Mouse (Mus musculus) layer of hippocampus, postnatal 14 days (tissue): ENCODE data around the gene Fbxw11. TPM values are rescaled to one million over a fixed set of nuclear protein-coding genes. Genes with fewer than 3 reads are reported as not detected.
"Not testable (repeated sequence)": the region's sequence is repeated elsewhere in the genome, so short reads cannot be mapped to it uniquely, and the experiment has no call there.

Source experiments
- DNase-seq, 2 experiments: peaks; one replicate each; pipeline ENCODE4 v3.0.0; 2021 to 2022; ENCODE audit warnings: low spot score in 2 of 2, mixed read lengths in 1 of 2
- long read RNA-seq, 2 experiments: library from polyadenylated mRNA; stranded (forward); transcript quantifications; one replicate each; pipeline ENCODE4 v2.0.0; 2021
- total RNA-seq, 2 experiments: library from RNA; stranded (reverse); gene quantifications; 2 replicates each; pipeline ENCODE4 v1.2.3; 2021

Gene Fbxw11
- total RNA-seq: 100 to 1,000 TPM; 130 to 137 TPM
- long read RNA-seq, experiment 1, full-length matches to known transcripts: 16 of 44 reads
- long read RNA-seq, experiment 1, partial matches to known transcripts: 9 of 44 reads
- long read RNA-seq, experiment 1, other reads (novel, unspliced or antisense): 19 of 44 reads
- long read RNA-seq, experiment 2, full-length matches to known transcripts: 6 of 41 reads
- long read RNA-seq, experiment 2, partial matches to known transcripts: 18 of 41 reads
- long read RNA-seq, experiment 2, other reads (novel, unspliced or antisense): 17 of 41 reads

GRCm38 (mm10) chr11:32642249-32642876 lies at the start of gene Fbxw11:
Gene Fbxw11, plus strand, starts transcription at chr11:32642724.
- peak; percentile 96 to 98 for DNase-seq

- DNase-seq: no peak
These were observed 49.4 kb upstream of the Fbxw11 start for GRCm38 (mm10) chr11:32593081-32593480.

- DNase-seq: no peak
These were observed 48.4 kb upstream of the Fbxw11 start for GRCm38 (mm10) chr11:32594122-32594521.

- DNase-seq: no peak
These were observed 42.2 kb upstream of the Fbxw11 start for GRCm38 (mm10) chr11:32600371-32600770.

GRCm38 (mm10) chr11:32601528-32602323 lies 40.8 kb upstream of the Fbxw11 start:
- no peak for DNase-seq

GRCm38 (mm10) chr11:32604663-32605062 lies 37.9 kb upstream of the Fbxw11 start:
- DNase-seq: no peak

- DNase-seq: no peak
These were observed 37.2 kb upstream of the Fbxw11 start for GRCm38 (mm10) chr11:32605131-32605860.

- DNase-seq: no peak
These were observed 36.6 kb upstream of the Fbxw11 start for GRCm38 (mm10) chr11:32605907-32606306.

- DNase-seq: no peak
These were observed 35.2 kb upstream of the Fbxw11 start for GRCm38 (mm10) chr11:32607319-32607718.

GRCm38 (mm10) chr11:32610616-32611015 lies 31.9 kb upstream of the Fbxw11 start:
- DNase-seq: no peak

- DNase-seq: no peak
These were observed 30.2 kb upstream of the Fbxw11 start for GRCm38 (mm10) chr11:32612304-32612703.

GRCm38 (mm10) chr11:32614463-32614862 lies 28.1 kb upstream of the Fbxw11 start:
- DNase-seq: no peak

GRCm38 (mm10) chr11:32615561-32615960 lies 27.0 kb upstream of the Fbxw11 start:
- DNase-seq: no peak

- DNase-seq: no peak
These were observed 26.4 kb upstream of the Fbxw11 start for GRCm38 (mm10) chr11:32616091-32616490.

- no peak for DNase-seq
These were observed 24.5 kb upstream of the Fbxw11 start for GRCm38 (mm10) chr11:32618036-32618435.

GRCm38 (mm10) chr11:32618641-32619040 lies 23.9 kb upstream of the Fbxw11 start:
- DNase-seq: not testable (repeated sequence)

- DNase-seq: peak in 1 of 2 experiments; percentile 61
These were observed 23.2 kb upstream of the Fbxw11 start for GRCm38 (mm10) chr11:32619257-32619816.

- DNase-seq: no peak
These were observed 22.6 kb upstream of the Fbxw11 start for GRCm38 (mm10) chr11:32619866-32620456.

- peak; percentile 51 to 55 for DNase-seq
These were observed 20.6 kb upstream of the Fbxw11 start for GRCm38 (mm10) chr11:32621831-32622478.
